Mouse (Mus musculus): Measurements from ENCODE around the gene St3gal4.

DNA sequence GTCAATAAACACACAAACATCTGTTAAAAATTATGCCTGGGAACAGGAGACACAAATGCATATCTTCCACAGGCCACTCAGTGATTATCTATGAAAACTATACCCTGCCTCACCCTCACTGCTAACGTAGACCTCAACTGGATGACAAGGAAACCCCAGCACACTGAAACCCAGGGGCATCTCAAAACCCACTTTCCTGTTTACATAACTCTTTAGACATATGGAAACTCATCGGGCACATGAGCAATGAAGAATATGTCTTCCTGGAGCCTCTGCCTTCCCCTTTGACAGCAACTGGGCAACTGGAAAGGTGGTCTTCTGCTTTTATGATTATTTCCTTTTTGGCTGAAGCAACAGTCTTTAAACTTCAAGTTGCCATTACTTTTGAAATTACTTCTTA, 23.2 kb upstream of the St3gal4 start:
- no peak for TF ChIP-seq CTCF (IDR thresholded peaks at IDR 0.05; ENCODE audit: low read depth, low read length)
- no peak for TF ChIP-seq POLR2A (IDR thresholded peaks at IDR 0.05; ENCODE audit: extremely low read depth, insufficient read depth, low read length)

All from liver, adult 2 months (tissue).